Mouse (Mus musculus) skeletal muscle tissue, adult 2 months (tissue): Measurements from ENCODE around the gene Mcf2l.

Experiments
- DNase-seq: peaks from one replicate; pipeline ENCODE4 v3.0.0-alpha.2; 2012; ENCODE audit warnings: low read depth, low spot score

Gene Mcf2l

GRCm38 (mm10) chr8:12991411-12991810, 117.8 kb downstream of the Mcf2l start:
- DNase-seq = no peak

GRCm38 (mm10) chr8:12994468-12994867, 120.9 kb downstream of the Mcf2l start:
- DNase-seq = no peak

- peak; percentile 17 for DNase-seq
These were observed 121.9 kb downstream of the Mcf2l start for GRCm38 (mm10) chr8:12995481-12995880.

GRCm38 (mm10) chr8:12996831-12997275, 123.2 kb downstream of the Mcf2l start:
- DNase-seq = peak; percentile 59

- no peak for DNase-seq
These were observed 124.7 kb downstream of the Mcf2l start for GRCm38 (mm10) chr8:12998331-12998730.

- DNase-seq = no peak
These were observed 126.2 kb downstream of the Mcf2l start for GRCm38 (mm10) chr8:12999793-13000192.

- DNase-seq = no peak
These were observed 133.9 kb downstream of the Mcf2l start for GRCm38 (mm10) chr8:13007458-13007857.

GRCm38 (mm10) chr8:13010313-13010712, 136.7 kb downstream of the Mcf2l start:
- no peak for DNase-seq

- no peak for DNase-seq
These were observed 146.0 kb downstream of the Mcf2l start for GRCm38 (mm10) chr8:13019560-13019959.

GRCm38 (mm10) chr8:13021830-13022229, 148.2 kb downstream of the Mcf2l start:
- DNase-seq = no peak

- no peak for DNase-seq
These were observed 152.1 kb downstream of the Mcf2l start, which contains the start of gene F7 for GRCm38 (mm10) chr8:13025487-13026224. Gene F7, plus strand, starts transcription at chr8:13026034.

- no peak for DNase-seq
These were observed 154.0 kb downstream of the Mcf2l start for GRCm38 (mm10) chr8:13027615-13028014.

GRCm38 (mm10) chr8:13028482-13028881, 154.9 kb downstream of the Mcf2l start:
- no peak for DNase-seq

- DNase-seq = no peak
These were observed 162.8 kb downstream of the Mcf2l start for GRCm38 (mm10) chr8:13036346-13036812.

- no peak for DNase-seq
These were observed 163.4 kb downstream of the Mcf2l start, which contains the start of gene F10 for GRCm38 (mm10) chr8:13037015-13037414. Gene F10, plus strand, starts transcription at chr8:13037308.

- no peak for DNase-seq
These were observed 164.0 kb downstream of the Mcf2l start for GRCm38 (mm10) chr8:13037569-13037968.

GRCm38 (mm10) chr8:13039054-13039453, 165.4 kb downstream of the Mcf2l start:
- DNase-seq = no peak

- DNase-seq = no peak
These were observed 167.9 kb downstream of the Mcf2l start for GRCm38 (mm10) chr8:13041459-13041858.

GRCm38 (mm10) chr8:13047652-13048051, 174.0 kb downstream of the Mcf2l start:
- DNase-seq = no peak

GRCm38 (mm10) chr8:13050550-13050949, 176.9 kb downstream of the Mcf2l start:
- DNase-seq = no peak

GRCm38 (mm10) chr8:13057351-13057750, 183.7 kb downstream of the Mcf2l start:
- DNase-seq = no peak

GRCm38 (mm10) chr8:13060441-13061150, 187.0 kb downstream of the Mcf2l start, which contains the start of gene Proz:
Gene Proz, plus strand, starts transcription at chr8:13060914.
- DNase-seq = no peak

GRCm38 (mm10) chr8:13063112-13063511, 189.5 kb downstream of the Mcf2l start:
- no peak for DNase-seq
